Mouse (Mus musculus) lung, adult 2 months (tissue): ENCODE measurements around the gene Rhob.

ENCODE experiments used
- CTCF ChIP-seq: fragments of 200-500 bp; IDR thresholded peaks from 2 replicates; pipeline ENCODE4 v1.5.1; 2011; ENCODE audit warnings: mild to moderate bottlenecking, low read length, control low read depth; ENCODE audit not compliant: insufficient read depth
- POLR2A ChIP-seq: fragments of 200-500 bp; IDR thresholded peaks from 2 replicates; pipeline ENCODE4 v1.6.1; 2011; ENCODE audit warnings: low read depth, mild to moderate bottlenecking, control low read depth, low read length, borderline replicate concordance; ENCODE audit errors: extremely low read depth

GRCm38 (mm10) chr12:8502546-8502945 lies 2.7 kb upstream of the Rhob start:
- TF ChIP-seq CTCF (no peak), POLR2A (no peak)
